Mouse (Mus musculus): Measurements from ENCODE around the gene Cabcoco1.

GRCm38 (mm10) chr10:68442713-68443112 lies 99.0 kb downstream of the Cabcoco1 start:
- TF ChIP-seq CTCF (IDR thresholded peaks at IDR 0.05; ENCODE audit: low read depth, low read length) (no peak), GATA1 (IDR thresholded peaks at IDR 0.05; ENCODE audit: borderline replicate concordance, low read length) (no peak), POLR2AphosphoS5 (IDR thresholded peaks at IDR 0.05; ENCODE audit: insufficient replicate concordance, low read depth, low read length) (no peak)

All from G1E (cell line).